Mouse (Mus musculus): ENCODE measurements at regions not wholly inside any gene's neighbourhood (a gene's known extent, or its start where the extent isn't known, plus 50 kb on each side); places are given as distances from the start of the nearest gene placed in this dataset.

DNA sequence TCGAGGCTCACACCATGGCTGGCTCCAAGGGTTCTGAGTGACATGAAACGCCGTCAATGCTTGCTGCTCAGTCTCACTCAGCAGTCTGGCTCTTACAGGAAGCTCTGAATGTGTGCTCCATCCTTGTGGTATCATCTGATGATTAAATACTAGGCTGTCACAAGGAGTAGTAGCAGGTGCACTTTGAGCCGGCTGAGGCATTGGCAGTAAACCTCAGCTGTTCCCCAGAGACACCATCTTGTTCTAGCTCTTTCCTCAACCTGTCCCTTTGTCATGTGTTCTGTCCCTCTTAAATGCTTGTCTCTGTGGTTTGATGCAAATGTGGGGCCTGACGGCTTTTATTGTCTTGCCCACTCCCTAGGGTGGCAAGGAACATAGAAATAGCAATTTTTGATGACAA is 370.7 kb downstream of the Foxo1 start:
- no peak for TF ChIP-seq CTCF (IDR thresholded peaks at IDR 0.05; ENCODE audit: low read depth)
- TF ChIP-seq EP300 (IDR thresholded peaks at IDR 0.05; ENCODE audit: low read depth): no peak

All from liver, postnatal 0 days (tissue).